Mouse (Mus musculus) hindbrain, postnatal 0 days (tissue): ENCODE measurements at regions not wholly inside any gene's neighbourhood (a gene's known extent, or its start where the extent isn't known, plus 50 kb on each side); places are given as distances from the start of the nearest gene placed in this dataset.

Source experiments
- ATAC-seq: fragments of 200-750 bp; cut with Nextera tagmentation; 2 replicates; pipeline ENCODE4 v1.8.0; 2017; ENCODE audit warnings: mild to moderate bottlenecking, moderate TSS enrichment, moderate library complexity
- DNase-seq: peaks from one replicate; pipeline ENCODE4 v3.0.0-alpha.2; 2015; ENCODE audit warnings: low spot score
- H3K27ac ChIP-seq: fragments of 300-500 bp; sonication (generic); 2 replicates; pipeline ENCODE4 v1.5.1; 2014; ENCODE audit warnings: mild to moderate bottlenecking
- H3K27me3 ChIP-seq: fragments of 300-500 bp; sonication (generic); 2 replicates; pipeline ENCODE4 v1.6.1; 2014; ENCODE audit warnings: low read length, mixed read lengths; ENCODE audit not compliant: insufficient read depth
- H3K36me3 ChIP-seq: fragments of 300-500 bp; sonication (generic); 2 replicates; pipeline ENCODE4 v1.6.1; 2014; ENCODE audit warnings: low read length, mixed read lengths; ENCODE audit not compliant: insufficient read depth
- H3K4me1 ChIP-seq: fragments of 300-500 bp; sonication (generic); 2 replicates; pipeline ENCODE4 v1.6.1; 2014; ENCODE audit warnings: antibody characterized with exemption, low read length, mixed read lengths; ENCODE audit not compliant: insufficient read depth
- H3K4me2 ChIP-seq: fragments of 300-500 bp; sonication (generic); 2 replicates; pipeline ENCODE4 v1.6.1; 2014; ENCODE audit warnings: low read depth, mild to moderate bottlenecking, low read length, moderate library complexity, mixed read lengths
- H3K4me3 ChIP-seq: fragments of 300-500 bp; sonication (generic); 2 replicates; pipeline ENCODE4 v1.5.1; 2014; ENCODE audit warnings: low read length
- H3K9ac ChIP-seq: fragments of 300-500 bp; sonication (generic); replicated peaks from 2 replicates; pipeline ENCODE4 v1.6.1; 2014; ENCODE audit warnings: mild to moderate bottlenecking, low read length, moderate library complexity, mixed read lengths
- H3K9me3 ChIP-seq: fragments of 300-500 bp; sonication (generic); 2 replicates; pipeline ENCODE4 v1.6.1; 2016; ENCODE audit warnings: low read length, mixed read lengths
- CTCF ChIP-seq: IDR thresholded peaks from 2 replicates; pipeline ENCODE4 v1.5.1; 2016; ENCODE audit warnings: antibody characterized with exemption, control low read depth, low read depth
- WGBS: fragments of 180-500 bp; shearing (Covaris S2); extraction: QIAGEN DNeasy Blood & Tissue Kit; methylation state at CpG from one replicate; pipeline ENCODE4 v1.1.7; 2014; 5-methylcytosine and 5-hydroxymethylcytosine counted together

DNA sequence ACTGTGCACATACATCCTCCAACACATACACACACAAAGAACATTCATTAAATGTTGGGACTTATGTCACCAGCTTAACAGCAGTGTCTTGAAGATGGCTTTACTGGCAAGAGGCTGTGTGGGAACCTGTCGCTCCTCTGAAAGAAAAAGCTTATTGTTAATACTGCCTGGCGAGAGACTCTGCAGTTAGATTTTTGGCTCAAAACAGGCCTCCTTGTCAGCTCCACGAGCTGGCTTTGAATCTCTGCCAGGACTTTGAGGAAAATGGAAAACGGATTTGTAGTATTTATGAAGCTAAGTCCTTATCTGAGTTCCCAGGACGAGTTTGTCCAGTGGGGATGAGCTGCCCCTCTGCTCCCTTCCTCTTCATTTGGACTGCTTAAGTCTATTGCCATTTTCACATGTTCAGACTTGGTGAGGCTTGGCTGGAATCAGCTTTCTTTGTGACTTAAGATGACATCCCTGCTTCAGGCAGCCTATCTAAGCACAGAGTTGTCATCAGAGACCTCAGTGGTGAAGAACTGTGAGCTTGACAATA lies 219.6 kb downstream of the Gm19410 start:
- Histone ChIP-seq H3K27ac (peak overlapping the region; percentile 32; the same call in 1 of the 2 replicates), H3K4me3 (no peak overlapping the region), H3K36me3 (no peaks in the 10 kb centered on the region), H3K9ac (no peak overlapping the region), H3K27me3 (no peaks in the 10 kb centered on the region), H3K9me3 (no peaks in the 10 kb centered on the region), H3K4me1 (peaks cover 7% of the 10 kb centered on the region; the same call in 1 of the 2 replicates), H3K4me2 (no peak overlapping the region)
- peak; percentile 69 for DNase-seq
- 27% methylated on average over 5 of the region's 5 CpGs for WGBS
- no peak for TF ChIP-seq CTCF
- ATAC-seq, result no peak; the same call in 1 of the 2 replicates

DNA sequence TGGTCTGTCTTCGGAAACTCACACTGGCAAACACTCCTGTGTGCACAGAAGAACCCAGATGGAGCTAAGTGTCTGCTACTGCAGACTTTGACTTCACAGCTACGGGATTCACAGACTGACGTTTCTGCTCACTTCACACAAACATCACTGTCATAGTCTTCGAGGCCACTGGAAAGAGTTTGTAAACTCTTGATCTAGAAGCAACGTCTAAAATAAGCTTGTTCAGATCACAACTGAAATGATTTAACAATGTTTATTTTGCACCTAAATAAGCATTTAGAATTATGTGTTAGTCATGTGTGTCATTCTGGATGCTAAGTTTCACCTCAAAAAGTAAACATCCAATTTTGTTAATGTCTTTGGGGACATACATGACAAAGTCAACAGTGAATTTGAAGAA lies 221.7 kb downstream of the Gm19410 start:
- TF ChIP-seq CTCF, result no peak
- WGBS, result 84% methylated on average over 5 of the region's 5 CpGs
- ATAC-seq, result no peak

GRCm38 (mm10) chr8:35991013-35991412 lies 225.4 kb downstream of the Gm19410 start:
- no peak overlapping the region for H3K4me3 ChIP-seq

More for the DNA sequence above, 221.7 kb downstream of the Gm19410 start:
- Histone ChIP-seq H3K36me3 (no peaks in the 10 kb centered on the region), H3K4me1 (peaks cover 11% of the 10 kb centered on the region), H3K4me2 (no peak overlapping the region), H3K27ac (no peak overlapping the region), H3K9ac (no peak overlapping the region), H3K9me3 (no peaks in the 10 kb centered on the region), H3K27me3 (no peaks in the 10 kb centered on the region), H3K4me3 (no peak overlapping the region)
- DNase-seq, result no peak

DNA sequence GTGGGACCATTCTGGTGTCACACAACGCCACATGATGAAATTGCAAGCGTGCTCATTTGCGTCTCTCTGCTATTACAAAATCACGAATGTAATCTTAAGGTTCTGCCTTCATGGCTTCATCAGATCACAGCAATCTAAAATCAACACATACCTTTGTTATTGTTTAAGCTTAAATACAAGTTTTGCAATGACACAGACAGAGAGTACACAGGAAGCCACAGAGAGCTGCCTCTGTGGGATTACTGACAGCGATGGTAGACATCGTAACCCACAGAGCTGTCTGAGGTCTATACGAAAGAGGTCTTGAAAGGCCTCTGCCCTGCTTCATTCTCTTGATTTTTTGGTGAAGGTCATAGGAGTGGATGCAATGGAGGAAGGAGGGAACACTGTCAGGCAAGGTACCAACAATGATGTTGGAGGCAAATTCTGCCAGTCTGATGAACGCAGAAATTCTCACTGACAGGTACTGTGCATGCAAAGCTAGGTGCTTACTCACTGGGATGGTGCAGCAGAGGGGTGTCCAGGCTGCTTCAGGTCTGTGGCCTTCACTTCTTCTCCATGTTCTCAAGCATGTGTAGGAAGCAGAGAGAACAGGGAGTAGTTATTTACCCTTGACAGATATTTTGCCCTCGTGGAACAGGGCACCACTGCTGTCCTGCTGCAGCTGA lies 226.5 kb downstream of the Gm19410 start:
- H3K9ac ChIP-seq, result no peak overlapping the region
- TF ChIP-seq CTCF, result no peak
- no peak overlapping the region for H3K27ac ChIP-seq
- 79% methylated on average over 9 of the region's 9 CpGs for whole genome bisulfite sequencing
- ATAC-seq, result no peak
- peaks cover 4% of the 10 kb centered on the region; the same call in 1 of the 2 replicates for H3K4me1 ChIP-seq
- no peak overlapping the region for H3K4me2 ChIP-seq
- H3K36me3 ChIP-seq, result no peaks in the 10 kb centered on the region
- H3K9me3 ChIP-seq, result no peaks in the 10 kb centered on the region
- no peak overlapping the region for H3K4me3 ChIP-seq
- DNase-seq, result no peak
- no peaks in the 10 kb centered on the region for H3K27me3 ChIP-seq

More at GRCm38 (mm10) chr8:35991013-35991412, 225.4 kb downstream of the Gm19410 start:
- no peaks in the 10 kb centered on the region for H3K27me3 ChIP-seq
- TF ChIP-seq CTCF, result no peak
- H3K9me3 ChIP-seq, result no peaks in the 10 kb centered on the region
- DNase-seq (no peak), ATAC-seq (no peak)
- no peak overlapping the region for H3K4me2 ChIP-seq
- H3K9ac ChIP-seq, result no peak overlapping the region
- no peaks in the 10 kb centered on the region for H3K36me3 ChIP-seq
- 59% methylated on average over 5 of the region's 5 CpGs for WGBS
- peaks cover 4% of the 10 kb centered on the region; the same call in 1 of the 2 replicates for H3K4me1 ChIP-seq
- no peak overlapping the region for H3K27ac ChIP-seq

DNA sequence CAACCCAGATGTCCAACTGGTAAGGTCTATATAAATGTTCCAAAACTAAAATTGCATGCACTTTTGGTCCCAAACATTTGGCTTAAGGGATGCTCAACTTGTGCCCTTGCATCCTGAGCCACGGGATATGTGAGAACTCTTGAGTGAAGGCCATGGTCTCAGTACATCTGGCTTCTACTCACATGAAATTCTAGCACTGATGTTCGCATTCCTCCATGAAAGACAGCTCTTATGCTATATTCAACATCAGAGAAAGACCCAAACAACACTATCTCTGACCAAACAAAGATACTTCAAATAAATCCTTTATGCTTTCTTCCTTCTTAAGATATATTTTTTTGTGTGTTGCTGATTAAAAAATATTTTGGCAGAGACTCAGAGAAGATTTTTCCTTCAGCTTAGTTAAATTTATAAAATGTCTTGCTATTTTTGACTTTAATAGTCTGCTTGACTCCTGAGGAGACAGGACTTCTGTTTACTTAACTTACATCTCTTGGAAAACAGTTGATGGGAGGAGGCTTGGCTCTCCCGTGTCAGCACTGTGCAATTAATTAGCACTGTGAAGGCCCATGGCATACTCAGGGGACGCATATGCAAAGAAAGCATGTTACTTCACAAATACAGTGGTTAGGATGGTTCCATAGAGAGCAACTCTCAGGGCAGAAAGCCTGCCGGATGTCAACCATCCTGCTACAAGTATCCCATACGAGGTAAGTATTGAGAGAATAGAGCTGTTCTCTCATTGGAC lies 230.9 kb downstream of the Gm19410 start:
- WGBS, result 71% methylated on average over 6 of the region's 6 CpGs
- TF ChIP-seq CTCF, result no peak
- Histone ChIP-seq H3K4me1 (peaks cover 4% of the 10 kb centered on the region; the same call in 1 of the 2 replicates), H3K27me3 (no peaks in the 10 kb centered on the region), H3K27ac (no peak overlapping the region), H3K4me3 (no peak overlapping the region), H3K9ac (no peak overlapping the region), H3K9me3 (no peaks in the 10 kb centered on the region), H3K4me2 (no peak overlapping the region), H3K36me3 (no peaks in the 10 kb centered on the region)
- DNase-seq (no peak), ATAC-seq (no peak)

GRCm38 (mm10) chr8:35999584-35999983 lies 234.0 kb downstream of the Gm19410 start:
- Histone ChIP-seq H3K27me3 (no peaks in the 10 kb centered on the region), H3K4me3 (no peak overlapping the region), H3K36me3 (no peaks in the 10 kb centered on the region), H3K9ac (no peak overlapping the region), H3K4me2 (no peak overlapping the region), H3K9me3 (no peaks in the 10 kb centered on the region), H3K4me1 (no peaks in the 10 kb centered on the region), H3K27ac (no peak overlapping the region)
- ATAC-seq, result no peak
- TF ChIP-seq CTCF, result no peak
- WGBS, result 68% methylated on average over 9 of the region's 9 CpGs
- no peak for DNase-seq
